Mouse (Mus musculus) thymus, adult 18-20 months (tissue): ENCODE results near the gene Hsdl1.

ENCODE experiments used
- DNase-seq, 2 experiments: peaks; one replicate each; pipeline ENCODE4 v3.0.0; 2022; ENCODE audit warnings: mixed read lengths in 2 of 2

Gene Hsdl1

DNA sequence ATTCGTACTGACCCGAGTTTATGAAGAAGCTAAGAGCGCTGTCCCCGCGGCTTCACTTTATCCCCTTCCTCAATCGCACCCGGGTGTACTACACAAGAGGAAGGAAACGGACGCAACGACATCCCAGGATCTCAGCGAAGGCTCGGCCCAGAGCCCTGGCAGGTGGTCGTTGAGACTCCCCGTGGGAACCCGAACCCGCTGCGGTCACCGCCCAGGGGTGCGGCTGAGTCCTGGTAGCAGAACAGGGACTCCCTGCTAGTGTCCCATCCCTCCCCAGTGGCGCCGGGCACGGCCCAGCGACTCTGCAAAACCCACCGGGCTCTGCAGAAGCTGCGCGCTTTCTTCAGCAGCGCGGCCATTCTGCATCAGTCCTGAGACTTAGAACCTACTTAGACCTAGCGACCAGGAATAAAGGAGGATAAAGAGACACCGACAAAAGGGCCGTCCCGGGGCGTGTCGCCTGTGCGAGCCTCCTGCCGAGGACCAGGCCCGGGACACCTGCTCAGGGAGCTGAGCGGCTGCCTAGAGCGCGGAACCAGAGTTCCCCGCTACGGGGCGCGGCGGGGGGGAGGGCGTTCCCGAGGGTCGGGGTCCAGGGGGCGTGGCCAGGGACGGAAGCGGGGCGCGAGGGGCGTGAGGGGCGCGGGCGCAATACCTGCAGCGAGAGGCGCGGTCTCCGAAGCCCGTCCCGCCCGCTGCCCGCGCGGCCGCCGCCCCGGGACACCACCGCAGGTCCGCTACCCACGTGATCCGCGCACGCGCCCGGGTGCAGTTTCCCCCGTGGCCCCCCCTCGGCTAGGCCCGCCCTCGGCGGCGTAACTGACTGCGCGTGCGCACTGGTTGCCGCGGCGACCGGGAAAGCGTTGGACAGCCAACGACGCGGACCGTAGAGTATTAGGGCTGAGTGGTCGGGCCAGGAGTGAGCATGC, at the start of gene Hsdl1, which contains the start of gene Dnaaf1:
Hsdl1 (minus strand) TSS at position 747 of the 929 bp plus-strand sequence.
Dnaaf1 (plus strand) TSS at position 799 of the 929 bp plus-strand sequence.
- DNase-seq, result peak; percentile 89 to 90

DNA sequence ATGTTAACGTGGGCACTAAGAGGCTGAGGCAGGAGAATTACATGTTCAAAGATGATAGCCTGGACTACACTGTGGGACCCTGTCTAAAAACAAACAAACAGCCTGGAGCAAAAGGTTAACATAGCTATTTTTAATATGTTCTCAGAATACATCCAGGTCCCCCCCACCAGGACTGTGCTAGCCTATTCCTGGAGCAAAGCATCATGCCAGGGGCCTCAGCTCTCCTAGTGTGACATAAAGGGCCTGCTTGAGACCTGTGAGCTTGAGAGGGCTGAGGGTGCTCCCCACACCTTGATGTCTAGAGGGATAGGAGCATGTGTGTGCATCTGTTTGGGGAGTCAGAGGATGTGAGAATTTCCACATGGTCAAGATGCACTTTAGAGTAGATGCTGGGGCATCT, 48.8 kb upstream of the Hsdl1 start:
- no peak for DNase-seq

DNA sequence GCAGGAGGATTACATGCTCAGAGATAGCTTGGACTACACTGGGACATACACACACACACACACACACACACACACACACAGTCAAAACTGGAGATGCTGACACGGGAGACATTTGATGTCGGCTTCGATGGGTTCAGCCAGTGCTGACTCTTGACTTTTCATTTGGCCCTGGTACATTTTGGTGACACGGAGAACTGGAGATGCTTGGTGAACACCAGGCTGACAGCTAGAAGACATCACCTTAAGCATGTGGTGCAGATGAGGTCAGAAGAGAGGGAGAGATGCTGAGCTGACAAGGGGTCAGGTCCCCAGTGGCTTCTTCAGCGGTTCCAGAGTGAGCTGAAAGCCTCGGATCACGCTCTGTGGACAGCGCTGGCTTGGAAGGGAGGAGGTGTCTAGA, 48.1 kb upstream of the Hsdl1 start:
- no peak for DNase-seq

DNA sequence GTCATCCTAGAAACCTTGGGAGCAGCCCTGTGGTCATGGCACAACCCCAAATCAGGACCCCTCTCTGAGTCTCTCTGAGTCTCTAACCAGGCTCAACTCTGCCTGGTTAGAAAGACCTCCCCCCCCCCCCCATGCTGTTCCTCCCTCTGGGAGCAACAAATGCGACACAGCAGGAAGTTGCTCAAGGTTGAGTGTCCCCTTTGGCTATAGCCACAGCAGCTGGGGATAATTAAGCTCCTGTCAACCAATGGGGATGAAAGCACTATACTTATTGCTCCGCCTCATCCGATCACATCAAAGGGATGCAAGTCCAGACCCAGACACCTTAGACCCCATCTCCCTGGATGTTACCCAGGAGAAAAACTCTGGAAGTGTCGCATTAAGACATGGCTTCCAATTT, 47.6 kb upstream of the Hsdl1 start:
- no peak for DNase-seq

DNA sequence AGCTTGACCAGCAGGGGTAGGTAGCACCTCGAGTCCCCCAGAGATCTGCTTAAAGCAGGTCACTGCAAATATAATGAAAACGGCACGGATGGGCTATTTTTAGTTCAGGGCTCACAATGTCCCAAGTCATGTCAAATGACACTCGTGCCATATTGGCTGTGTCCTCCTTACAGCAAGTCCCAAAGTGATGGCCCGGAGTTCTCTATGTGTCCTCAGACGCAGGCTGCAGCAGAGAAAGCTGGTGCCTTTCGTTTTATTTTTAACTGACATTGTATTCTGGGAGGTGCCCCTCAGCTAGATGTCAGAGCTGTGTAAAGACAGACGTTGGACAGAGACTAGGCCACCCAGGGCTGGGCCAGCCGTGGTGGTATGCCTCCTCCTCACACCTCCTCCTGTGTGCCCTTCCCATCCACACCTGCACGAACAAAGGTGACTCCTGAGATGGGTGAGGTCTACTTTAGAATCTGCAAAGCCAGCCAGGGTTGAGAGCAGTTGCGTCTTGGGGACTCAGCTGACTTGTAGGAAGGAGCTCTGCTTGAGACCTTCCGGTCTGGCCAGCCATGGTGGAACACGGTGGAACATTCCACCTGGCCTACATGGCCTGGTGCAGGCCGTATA, 46.0 kb upstream of the Hsdl1 start:
- DNase-seq, result no peak

DNA sequence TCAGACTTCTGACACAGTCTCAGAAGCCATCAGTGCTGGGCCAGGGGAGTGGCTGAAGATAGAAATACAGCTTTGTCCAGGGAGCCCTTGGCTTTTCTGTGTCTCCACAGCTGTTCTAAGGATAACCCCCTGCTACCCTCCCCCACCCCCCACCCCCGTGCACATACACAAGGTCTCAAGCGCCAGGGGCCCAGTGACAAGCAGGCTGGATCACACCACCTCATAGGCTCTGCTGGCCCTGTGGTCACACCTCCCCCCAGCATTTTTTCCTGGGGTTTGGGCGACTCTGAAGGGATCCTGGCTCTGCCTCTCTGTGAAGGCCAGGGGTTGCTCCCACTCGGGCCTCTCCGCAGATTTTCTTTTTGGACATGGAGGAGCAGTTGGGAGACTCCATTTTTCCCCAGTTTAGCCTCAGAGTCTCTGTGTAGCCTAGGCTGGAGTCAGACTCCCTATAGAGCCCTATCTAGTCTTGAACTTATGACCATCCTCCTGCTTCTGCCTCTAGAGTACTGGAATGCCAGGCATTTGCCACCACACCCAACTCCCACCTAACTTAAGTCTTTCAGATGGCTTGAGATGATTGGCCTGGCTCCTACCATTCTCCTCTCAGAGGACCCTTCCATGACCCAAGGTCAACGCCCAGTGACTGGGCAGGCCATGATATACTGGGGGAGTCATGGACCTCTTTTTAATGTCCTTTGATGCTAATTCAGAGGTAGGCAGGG, 45.3 kb upstream of the Hsdl1 start:
- DNase-seq, result no peak

DNA sequence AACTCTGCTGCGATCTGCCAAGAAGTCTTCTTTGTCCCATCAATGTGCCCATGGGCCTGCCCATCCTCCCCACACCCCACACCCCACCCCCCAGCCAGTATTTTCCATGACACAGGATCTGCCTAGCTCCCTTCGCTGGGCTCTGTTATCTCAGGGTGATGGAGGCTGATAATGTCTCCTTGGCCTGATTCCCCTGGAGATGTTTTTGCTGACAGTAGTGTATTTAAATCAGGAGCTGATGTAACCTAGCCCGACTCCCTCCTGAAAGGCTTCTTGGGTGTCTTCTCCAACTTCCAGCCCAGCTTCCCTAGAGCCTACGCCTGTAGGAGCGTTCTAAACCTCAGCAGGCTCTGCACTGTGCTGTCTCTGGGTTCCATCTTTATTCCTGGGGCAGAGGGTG, 43.9 kb upstream of the Hsdl1 start:
- DNase-seq, result no peak

DNA sequence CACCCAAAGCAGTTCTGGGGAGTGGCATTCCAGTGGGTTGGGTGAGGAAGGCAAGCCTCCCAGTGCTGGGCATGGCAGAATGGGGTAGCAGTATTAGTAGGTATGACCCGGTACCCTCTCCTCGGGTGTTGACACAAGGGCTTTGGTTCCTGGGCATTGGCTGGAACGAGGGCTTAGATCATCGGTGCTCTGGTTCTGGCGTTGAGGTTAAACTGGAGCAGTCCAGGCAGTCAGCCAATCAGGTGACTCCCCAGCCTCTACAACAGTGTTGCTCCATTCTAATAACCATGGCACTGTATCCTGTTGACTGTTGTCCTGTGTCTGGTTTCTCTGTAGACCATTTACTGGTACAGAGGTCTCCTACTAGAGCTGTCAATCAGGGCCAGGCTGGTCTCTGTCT, 42.6 kb upstream of the Hsdl1 start:
- DNase-seq, result no peak

DNA sequence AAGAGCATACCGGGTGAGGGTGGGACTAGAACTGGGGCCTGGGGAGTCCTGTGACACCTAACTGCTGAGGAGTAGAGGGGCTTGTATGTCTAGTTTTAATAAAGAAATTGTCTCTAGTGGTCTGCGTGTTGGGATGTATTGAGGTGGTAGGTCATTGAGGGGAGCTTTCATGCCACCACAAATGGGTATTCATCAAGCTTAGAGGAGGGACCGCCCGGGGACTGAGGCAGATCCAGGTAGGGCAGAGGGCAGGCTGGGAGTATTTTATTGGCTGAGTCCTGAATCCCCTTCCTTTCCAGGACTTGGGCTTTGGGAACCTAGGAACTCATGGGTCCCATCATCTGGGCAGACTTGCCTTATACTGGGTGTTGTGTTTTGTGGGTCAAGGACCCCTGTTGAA, 41.8 kb upstream of the Hsdl1 start:
- DNase-seq, result no peak

DNA sequence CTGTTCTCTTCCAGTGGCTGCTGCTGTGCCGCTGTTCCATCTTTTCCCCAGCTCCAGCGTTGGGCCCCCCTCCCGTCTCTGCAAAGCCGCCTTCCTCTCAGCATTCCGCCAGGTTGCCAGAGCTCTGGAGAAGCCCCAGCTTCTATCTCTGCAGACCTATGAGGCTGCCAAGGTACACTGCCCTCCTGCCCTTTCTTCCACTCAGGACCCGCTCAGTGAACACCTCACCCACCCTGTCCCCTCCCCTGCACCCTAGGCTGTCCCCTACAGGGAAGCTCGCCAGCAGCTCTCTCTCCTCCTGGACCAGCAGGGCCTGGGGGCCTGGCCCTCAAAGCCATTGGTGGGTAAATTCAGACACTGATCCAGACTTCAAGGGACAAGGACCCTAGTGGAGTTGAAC, 41.4 kb upstream of the Hsdl1 start:
- DNase-seq, result no peak

DNA sequence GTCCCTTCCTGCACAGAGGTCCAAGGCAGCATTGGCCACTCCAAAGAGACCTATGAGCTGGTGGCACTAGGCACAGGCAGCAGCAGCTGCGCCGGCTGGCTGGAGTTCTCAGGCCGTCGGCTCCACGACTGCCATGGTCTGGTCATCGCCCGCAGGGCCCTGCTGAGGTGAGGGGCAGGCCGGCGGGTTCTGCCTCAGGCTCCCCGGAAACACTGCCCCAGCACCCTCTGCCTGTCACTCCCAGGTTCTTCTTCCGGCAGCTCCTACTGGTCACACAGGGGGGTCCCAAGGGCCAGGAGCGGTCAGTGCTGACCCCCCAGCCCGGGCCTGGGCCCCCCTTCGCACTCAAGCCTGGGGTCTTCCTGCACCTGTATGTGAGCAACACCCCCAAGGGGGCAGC, 40.1 kb upstream of the Hsdl1 start:
- no peak for DNase-seq

DNA sequence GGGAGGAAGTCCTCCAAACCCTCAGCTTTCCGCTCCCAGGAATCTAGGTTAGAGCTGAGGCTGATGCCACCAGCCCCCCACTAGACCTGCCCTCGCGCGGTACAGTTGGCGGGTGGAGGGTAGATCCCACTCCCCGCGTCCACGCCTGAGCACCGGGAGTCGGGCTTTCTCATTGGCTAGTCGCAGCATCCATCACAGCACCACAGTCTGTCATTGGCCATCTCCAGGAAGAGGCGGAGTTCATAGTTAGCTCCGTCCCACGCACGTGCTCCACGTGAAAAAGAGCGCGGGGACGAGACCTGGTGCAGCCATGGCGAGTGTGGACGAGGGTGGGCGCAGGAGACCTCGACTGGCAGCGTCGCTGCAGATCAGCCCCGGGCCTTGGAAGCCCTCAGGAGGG, 37.5 kb upstream of the Hsdl1 start, which contains the start of gene Adad2:
Adad2 (plus strand) TSS at position 277 of the 400 bp plus-strand sequence.
- DNase-seq, result no peak

DNA sequence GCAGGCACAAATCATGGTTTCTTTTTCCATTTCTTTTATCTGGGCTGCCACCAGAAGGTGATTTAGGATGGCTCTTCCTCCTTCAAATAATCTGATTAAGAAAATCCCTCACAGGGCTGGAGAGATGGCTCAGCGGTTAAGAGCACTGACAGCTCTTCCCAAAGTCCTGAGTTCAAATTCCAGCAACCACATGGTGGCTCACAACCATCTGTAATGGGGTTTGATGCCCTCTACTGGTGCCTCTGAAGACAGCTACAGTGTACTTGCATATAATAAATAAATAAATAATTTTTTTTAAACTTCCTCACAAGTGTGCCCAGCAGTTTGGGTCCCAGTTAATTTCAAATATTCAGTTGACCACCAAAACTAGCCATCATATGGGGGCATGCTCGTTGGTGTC, 31.2 kb upstream of the Hsdl1 start:
- DNase-seq, result no peak

DNA sequence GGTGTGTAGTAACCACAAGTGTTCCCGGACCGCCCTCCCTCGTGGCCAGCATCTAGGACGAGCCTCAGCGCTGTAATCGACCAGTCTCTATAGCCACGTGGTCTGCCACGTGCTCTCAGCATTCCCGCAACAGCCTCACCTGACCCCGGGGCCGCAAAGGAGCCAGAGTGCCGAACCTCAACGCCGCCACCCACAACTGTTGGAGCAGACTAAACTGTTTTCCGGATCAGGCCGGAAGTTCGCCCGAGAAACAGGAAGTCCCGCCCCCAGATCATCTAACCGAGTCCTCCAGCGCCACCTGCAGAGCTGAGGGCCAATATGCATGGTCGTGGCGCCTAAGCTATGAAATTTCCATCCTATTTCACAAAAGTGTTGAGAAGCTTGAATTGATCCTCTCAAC, 30.0 kb upstream of the Hsdl1 start, which contains the start of gene Taf1c:
Taf1c (minus strand) TSS at position 227 of the 400 bp plus-strand sequence.
- peak; percentile 79 to 84 for DNase-seq

DNA sequence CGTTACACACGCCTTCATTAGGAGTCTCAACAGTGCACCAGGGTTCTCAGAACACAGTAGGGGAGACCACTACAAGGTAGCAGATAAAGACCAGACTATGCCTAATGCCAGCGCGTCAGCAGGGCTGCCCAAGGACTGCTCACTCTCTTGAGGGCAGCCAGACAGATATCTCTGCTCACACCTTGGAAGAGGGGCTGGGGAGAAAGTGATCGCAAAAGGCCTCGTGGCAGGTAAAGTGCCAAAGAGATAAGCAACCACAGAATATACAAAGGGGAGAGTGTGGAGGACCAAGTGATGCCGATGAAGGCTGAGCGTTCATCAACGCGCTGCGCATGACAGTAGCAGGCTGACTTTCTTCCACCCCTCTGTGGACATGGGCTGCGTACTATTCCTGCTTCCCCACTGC, 29.4 kb upstream of the Hsdl1 start:
- DNase-seq, result no peak

DNA sequence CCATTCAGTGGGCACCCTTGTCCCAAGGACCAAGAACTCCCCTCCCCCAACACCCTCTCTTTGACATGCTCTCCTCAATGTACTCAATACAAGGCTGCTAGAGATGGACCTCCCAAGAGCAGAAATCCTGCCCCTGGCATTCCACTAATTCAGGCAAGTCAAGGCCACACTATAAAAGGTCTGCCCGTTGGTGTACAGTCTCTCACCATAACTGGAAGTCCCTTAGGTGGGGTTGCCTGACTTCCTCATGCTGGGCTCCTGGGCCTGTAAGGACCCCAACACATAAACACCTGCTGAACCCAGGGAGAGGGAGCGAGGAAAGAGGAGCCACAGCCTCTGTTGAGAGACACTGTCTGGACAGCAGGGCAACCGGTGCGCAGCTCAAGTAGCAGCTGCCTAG, 28.8 kb upstream of the Hsdl1 start:
- no peak for DNase-seq

DNA sequence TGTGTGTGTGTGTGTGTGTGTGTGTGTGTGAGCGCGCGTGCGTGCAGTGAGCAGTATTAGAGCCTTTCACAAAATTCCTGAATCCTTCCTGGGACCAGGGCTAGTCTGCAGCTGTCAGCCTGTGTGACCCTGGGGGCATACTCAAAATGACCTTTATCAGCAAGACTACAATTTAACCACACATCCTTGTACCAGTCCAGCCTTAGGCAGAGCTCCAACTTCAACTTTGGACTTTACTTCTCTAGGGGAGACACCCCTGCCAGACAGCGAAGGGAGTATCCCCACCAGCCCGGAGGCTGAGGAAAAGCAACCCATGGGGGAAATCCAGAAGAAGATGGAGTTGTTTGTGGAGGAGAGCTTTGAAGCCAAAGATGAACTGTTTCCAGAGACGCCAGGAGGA, 16.5 kb upstream of the Hsdl1 start:
- DNase-seq, result no peak

DNA sequence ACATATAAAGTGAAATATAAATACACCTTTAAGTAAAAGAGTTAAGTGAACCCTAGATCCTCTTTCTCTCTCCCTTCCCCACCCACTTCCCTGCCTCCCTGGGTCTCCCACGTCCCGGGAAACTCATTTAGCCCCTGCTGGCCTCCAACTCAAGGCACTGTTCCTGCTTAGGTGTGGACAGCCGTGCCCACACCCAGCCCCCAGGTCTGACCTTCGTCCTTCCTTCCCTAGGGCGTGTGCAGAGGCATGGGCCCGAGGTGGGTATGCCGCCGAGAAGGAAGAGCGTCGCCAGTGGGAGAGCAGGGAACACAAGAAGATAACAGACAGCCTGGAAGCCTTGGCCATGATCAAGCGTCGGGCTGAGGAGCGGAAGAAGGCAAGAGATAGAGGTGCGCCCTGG, 15.4 kb upstream of the Hsdl1 start:
- no peak for DNase-seq

DNA sequence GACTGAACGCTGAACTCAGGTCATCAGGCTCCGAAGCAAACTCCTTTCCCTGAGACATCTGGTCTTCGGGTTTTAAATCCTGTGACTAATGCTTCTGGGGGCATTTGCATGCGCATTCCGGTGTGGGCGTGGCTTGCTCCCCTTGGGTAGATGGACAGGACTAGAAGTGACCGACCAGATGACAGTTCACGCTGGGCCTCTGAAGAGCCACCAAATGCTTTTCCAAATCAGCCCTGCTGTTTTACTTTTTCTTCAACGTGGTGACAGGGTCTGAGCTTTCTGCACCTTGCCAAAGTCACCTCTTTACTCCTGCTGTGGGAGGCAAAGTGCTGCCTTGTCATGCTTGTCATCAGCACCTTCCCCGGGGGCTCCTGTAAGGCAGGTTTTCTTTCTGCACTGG, 13.9 kb upstream of the Hsdl1 start:
- DNase-seq, result no peak

DNA sequence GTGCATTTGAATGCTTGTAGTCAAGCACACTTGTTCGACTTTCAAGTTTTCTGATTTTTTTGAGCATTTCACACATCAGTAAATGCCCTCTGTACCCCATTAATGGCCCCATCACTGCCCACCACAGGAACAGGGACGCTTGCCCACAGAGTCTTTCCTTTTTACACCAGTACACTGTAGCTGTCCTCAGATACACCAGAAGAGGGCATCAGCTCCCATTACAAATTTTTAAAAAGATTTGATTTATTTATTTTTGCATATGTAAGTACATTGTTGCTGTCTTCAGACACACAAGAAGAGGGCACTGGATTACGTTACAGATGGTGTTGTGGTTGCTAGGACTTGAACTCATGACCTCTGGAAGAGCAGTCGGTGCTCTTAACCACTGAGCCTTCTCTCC, 13.3 kb upstream of the Hsdl1 start:
- no peak for DNase-seq

DNA sequence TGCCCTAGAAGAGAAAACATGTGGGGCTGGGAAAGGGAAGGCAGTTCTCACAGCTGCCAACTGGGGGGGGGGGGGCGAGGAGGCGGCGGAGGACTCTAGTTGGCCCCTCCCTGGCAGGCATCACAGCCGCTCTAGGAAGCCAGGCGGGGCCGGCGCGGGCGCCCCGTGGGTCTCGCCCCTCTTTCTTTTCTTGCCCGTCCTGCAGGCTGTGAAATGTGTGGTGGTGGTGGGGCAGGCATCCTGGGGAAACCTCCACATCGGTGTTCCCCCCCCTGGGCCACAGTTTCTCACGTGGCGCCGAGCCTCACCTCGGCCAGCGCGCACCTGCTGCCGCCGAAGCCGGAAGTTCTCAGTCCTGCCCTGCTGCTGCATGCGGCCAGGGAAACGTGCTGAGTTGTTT, 10.9 kb upstream of the Hsdl1 start:
- no peak for DNase-seq

DNA sequence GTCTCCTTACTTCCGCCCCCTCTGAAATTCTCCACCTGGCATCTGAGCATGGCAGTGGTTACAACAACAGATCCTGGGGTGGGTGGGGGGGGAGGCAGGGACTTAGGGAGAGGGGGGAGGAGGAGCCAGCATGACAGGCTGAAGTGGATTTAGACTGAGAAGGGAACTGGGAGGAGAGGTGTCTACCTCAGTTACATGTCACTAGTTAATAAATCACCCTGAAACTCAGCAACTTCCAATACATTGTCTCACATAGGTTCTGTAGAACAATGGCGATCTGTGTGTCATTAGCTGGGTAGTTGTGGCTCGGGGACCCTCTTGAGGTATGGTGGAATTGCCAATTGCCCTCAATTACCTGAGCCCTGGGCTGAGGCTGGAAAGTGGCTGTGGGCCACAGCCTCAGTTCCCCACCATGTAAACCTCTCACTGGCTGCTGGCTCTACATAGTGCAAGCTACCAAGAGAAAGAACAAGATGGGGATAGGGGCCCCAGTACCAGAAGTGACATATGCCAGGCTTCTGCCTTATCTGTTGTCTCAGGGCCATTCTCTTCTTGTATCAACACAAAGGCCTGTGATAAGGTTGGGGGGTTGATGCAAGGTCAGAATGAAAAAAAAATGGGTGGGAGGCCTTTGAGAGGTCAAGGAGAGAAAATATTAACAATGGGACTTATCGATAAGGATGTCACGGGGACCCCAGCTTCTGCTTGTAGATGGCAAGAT, 5.6 kb upstream of the Hsdl1 start:
- DNase-seq, result no peak

DNA sequence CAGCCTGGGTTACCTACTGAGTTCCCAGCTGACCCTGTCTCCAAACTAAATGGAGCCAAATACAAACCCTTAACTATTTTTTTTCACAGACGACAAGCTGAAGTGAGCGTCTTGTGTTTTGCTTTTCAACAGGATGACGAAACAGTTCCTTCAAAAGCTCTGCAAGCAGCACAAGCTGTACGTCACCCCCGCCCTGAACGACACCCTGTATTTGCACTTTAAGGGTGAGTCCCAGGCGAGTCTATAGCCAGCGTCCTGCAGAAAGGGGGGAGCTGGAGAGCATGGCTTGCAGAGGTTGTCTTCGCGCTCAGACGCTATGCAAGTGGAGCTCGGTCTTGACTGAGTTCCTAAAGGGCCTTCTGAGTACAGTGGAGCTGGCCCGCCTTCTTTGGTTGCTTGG, 4.1 kb upstream of the Hsdl1 start:
- no peak for DNase-seq
